Mouse (Mus musculus) left cerebral cortex, adult 11 months (tissue): ENCODE measurements around the gene Ndn.

Experiments
- DNase-seq: peaks from one replicate; pipeline ENCODE4 v3.0.0; 2022; ENCODE audit warnings: low spot score

Gene Ndn

DNA sequence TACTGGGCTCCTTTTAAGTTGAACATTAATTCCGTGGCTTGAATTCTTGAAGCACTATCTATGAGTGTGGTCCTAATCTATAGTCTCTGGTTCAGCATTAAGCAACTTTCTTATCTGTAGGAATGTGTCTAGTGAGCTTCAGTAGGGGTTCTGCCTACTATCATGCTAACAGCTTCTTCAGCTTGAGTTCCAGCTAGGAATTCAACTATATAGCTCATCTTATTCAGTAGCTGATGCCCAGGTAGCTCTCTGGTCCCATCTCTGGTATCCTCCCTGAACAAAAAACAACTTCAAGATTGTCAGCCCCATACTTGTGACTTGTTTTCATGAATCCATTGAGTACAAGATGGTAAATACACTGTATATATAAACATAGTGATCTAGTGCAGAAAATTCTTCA lies at the start of gene Ndn:
TSS of gene Ndn (plus strand) at position 301 of the 400 bp plus-strand sequence.
- DNase-seq = no peak

DNA sequence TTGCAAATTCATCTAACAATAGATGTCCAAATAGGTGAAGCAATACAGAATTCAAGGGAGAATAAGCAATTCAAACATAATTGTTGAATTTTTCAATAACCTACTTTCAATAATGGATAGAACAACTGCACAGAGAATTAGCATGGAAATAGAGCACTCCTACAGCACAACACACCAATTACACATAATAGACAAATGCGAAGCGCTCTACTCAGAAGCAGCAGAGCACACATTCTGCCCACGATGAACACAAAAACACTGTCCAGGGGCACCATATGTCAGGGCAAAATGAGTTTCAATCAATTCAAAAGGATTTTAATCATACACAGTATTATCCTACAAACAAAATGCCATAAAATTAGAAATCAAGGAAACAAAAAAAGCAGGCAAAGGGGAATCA lies 43.9 kb upstream of the Ndn start:
- DNase-seq = no peak

DNA sequence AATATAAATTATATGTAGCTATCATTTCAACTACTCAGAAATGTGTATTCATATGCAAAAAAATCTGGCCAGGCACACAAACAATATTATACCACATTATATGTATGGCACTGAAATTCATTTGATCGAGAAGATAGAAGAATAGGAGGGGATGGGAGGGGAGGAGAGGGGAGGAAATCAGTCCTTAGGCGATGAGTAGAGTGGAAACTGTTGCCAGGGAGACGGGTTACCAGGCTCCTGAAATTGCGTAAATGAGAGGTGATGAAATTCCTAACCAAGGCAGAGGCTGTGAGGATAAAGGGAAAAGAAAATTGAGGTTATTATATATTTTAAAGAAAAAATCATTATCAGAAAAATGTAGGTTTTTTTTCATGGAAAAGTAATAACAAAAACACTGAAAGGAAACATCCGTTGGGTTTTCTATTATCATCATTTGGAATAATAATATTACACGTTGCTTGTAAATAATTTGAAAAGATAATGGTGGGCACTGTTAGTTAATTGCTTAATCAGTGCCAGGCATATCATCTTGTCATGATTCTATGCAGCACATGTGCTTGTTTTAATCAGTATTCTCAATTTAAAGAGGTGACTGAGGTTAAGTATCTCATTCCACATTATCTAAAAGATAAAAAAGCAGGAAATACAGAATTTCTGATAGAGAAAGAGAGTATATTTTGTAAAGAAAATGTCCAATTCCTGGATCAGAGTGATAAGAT lies 39.3 kb upstream of the Ndn start:
- DNase-seq = no peak

DNA sequence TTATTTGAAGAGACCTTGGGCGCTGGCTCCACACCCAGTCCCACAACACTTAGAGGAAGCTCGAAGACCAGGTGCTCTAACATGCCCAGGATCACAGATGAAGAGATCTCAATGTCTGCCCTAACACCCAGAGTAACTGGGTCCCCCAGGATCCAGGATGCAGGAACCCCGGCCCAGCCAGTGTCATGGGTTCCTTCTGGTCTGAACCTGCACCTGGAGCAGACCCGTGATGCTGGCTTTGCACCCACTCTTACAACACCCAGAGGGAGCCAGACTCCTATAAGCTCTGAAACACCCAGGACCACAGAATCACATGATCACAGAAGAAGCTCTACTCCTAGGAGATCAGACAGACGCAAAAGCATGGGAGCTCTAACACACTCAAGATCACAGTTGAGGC lies 29.6 kb upstream of the Ndn start:
- DNase-seq = no peak

DNA sequence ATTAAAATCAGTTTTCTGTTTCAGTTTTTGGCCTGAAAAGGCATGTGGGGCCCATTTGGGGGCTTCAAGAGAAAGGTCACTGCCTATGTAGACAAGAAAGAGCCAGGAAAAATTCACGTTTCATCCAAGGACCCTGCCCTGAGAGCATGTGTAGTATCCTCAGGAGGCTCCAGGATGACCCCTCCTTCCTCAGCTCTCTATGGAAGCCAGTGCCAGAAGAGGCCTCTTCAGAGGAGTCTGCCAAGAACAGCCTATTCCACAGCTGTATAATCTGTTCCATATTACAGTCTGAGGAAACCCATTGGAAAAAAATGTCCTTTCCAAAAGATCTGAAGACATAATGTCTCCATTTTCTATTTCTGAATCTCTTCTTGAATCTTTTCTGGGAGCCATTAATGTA lies 958 bp upstream of the Ndn start:
- DNase-seq = no peak

DNA sequence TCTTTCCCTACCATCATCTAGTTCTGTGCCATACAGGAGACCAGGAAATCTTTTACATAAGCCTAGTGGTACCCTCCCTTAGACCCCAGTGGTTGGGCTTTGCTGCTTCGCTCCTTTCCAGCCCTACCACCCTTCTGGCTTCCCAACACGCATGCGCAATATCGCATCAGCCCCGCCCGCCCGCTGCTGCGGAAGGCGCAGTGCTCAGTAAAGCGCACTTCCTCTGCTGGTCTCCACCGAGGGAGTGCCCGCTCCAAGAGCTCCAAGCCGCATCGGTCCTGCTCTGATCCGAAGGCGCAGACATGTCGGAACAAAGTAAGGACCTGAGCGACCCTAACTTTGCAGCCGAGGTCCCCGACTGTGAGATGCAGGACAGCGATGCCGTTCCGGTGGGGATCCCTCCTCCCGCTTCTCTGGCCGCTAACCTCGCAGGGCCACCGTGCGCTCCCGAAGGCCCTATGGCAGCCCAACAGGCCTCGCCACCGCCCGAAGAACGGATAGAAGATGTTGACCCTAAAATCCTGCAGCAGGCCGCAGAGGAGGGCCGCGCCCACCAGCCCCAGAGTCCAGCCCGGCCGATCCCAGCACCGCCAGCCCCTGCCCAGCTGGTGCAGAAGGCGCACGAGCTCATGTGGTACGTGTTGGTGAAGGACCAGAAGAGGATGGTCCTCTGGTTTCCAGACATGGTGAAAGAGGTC lies 1.9 kb downstream of the Ndn start:
- peak; percentile 62 for DNase-seq

DNA sequence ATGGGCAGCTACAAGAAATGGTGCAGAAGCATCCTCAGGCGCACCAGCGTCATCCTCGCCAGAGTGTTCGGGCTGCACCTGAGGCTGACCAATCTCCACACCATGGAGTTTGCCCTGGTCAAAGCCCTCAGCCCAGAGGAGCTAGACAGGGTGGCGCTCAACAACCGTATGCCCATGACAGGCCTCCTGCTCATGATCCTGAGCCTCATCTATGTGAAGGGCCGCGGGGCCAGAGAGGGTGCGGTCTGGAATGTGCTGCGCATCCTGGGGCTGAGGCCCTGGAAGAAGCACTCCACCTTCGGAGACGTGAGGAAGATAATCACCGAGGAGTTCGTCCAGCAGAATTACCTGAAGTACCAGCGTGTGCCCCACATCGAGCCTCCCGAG lies 2.4 kb downstream of the Ndn start:
- DNase-seq = no peak

DNA sequence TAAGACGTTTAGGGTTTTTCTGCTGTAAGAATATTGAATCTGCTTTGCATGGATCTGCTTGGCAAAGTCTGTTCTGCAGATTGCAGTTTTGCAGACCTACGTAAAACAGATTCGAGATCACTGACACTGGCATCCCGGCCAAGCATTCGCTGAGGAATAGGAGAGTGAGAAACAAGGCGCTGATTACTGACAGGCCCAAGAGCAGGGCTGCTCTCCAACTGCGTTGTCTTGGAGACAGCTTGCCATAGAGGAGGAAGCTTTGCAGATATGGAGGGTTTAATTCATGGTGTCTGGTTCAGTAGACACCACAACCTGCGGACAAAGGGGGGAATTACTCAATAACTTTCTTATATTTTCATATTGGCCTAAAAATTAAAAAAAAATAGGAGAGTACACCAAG lies 4.9 kb downstream of the Ndn start:
- no peak for DNase-seq

DNA sequence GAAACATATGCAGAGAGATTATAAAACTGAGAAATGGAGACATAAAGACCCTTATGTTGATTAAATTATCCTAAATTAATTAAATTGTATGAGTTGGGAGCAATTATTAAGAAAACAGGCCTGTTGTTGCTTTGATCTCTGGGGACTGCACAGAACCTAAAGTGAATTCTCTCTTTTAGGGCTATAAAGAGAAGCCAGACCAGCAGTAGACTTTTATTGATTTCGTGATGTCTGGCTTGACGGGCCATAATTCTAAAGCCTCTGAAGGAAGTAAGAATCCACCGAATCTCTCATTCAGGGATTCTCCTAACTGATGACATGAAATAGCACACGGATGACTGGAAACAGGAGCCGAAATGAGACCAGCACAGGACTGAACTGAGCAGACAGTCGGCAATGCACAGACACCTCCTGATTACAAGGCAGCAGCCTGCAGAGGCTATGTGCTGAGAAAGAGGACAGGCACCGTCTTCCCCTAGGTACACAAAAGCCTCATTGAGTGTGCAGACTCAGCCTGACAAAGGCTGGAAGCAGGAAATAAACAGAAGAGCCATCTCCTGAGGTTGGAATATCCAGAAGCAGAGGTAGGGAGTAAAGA lies 18.8 kb downstream of the Ndn start:
- no peak for DNase-seq

DNA sequence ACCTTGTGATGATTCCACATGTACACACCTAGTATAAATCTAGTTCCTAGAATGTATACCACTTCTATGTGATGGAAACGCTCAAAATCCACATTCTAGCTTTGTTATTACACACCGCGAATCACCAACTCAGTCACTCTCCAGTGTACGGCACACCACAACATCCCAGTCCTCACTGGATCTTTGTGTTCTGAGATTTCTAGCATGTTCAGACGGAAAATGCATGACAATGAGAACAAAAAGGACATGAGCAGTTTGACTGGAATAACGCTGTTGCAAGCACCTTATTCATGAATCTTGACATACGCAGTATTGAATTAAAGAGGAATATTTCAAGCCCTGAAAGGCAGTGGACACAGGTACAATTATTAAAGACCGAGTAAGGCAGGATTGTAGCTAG lies 20.4 kb downstream of the Ndn start:
- no peak for DNase-seq

DNA sequence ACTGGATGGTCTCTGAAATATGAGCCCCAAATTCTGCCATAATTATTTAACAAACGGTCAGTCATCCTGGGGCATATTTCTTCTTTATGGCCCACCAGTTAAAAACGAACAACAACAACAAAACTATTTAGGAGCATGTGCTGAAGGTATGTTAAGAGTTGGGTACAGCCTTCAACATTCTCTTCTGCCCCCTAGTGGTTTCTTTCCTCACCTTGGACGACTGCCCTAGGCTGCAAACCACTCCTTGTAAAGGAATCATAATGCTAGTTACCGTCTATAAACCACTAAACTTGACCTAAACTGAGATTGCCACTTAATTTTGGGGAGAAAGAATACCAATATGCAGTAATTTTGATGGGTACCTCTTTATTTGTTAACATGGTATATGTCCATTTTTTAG lies 29.3 kb downstream of the Ndn start:
- no peak for DNase-seq

DNA sequence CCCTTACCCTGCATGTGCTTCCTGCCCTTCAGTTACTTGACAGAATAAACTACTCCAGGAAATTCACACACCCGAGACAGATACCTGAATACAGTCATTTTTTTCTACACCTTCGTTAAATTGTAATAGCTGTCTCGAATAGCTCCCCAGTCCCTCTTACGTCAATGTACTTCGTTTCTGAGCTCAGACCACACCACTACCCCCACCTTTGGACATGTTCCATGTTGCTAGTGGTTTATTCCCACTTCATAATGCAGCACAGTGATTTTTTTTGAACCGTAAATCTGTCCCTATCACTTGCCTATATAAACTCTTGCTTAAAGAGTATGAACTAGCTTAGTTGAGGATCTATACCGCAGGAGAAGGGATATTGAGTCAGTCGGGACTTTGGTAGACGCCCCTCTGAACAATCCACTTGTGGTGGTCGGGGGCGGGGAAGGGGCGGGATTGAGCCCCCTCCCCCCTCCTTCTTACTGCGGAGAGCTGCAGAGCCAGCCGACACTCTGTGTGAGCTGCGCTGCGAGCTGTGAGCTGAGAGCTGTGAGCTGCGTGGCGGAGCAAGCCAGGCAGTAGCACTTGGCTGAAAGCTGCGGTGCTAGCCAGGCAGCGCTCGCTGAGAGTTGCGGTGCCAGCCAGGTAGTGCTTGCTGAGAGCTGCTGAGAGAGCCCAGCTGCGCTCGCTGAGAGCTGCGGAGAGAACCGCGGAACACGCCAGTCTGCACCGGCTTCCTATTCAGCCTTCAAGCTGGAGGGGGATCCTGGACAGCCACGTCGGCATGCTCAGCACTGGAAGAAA lies 30.3 kb downstream of the Ndn start, which contains the start of gene Magel2:
TSS of gene Magel2 (plus strand) at position 501 of the 795 bp plus-strand sequence.
- no peak for DNase-seq

DNA sequence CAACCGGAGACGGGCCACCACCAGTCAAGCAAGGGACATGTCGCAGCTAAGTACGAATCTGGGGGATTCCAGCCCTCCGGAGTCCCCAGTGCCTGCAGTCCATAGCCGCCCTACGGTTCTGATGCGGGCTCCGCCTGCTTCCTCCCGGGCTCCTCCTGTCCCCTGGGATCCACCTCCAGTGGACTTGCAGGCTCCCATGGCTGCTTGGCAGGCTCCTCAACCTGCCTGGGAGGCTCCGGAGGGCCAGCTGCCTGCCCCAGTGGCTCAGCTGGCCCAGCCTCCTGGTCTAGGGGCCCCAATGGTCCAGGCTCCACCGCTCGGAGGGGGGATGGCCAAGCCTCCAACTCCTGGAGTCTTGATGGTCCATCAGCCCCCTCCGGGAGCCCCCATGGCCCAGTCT lies 30.9 kb downstream of the Ndn start:
- DNase-seq = no peak

DNA sequence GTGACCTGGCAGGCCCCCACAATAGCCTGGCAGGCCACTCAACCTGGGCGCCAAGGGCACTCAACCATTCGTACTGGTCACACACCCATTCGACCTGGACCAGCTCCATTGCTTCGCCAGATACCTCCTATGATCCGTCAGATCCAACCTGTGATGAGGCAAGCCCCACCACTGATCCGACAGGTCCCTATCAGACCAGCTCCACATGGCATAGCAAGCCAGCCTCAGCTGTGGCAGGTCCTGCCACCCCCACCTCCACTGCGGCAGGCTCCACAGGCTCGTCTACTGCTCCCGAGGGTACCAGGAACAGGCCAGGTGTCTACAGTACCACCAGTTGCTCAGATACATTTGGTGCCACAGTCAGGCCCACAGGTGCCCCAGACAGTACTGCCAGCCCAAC lies 32.2 kb downstream of the Ndn start:
- DNase-seq = no peak

DNA sequence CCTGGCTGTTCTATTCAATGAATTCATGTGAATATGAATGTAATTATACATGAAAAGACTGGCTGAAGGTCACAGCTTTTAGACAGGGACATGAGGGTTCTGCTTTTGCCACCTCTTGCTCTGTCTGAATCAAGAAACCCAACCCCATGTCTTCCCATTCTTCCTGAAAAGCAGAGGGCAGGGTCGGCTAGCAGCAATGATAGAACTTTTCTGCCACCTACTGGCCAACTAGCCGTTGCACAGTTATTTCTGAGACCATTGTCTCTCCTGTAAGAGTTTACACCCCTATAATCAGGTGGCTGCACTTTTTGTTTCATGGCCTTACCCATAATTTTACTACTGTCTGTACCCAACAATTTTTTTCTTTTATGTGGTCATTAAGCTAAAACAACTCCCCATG lies 36.0 kb downstream of the Ndn start:
- DNase-seq = peak; percentile 28

DNA sequence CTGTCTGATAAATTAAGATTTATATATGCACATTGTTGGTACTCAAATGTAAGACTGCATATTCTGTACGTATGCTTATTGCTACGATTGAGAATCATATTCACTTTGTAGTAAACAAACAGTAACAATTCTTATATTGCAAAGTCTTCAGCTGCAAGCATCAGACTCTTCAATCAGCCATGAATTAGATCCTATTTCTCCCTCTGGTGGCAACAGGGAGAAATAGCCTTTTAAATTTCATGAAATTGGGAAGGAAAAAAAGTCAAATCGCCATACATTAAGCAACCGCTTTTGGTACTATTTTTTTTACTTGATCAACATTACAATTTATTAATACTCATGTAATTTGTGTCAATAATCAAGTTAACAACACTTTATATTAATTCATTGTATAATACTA lies 41.9 kb downstream of the Ndn start:
- DNase-seq = no peak

DNA sequence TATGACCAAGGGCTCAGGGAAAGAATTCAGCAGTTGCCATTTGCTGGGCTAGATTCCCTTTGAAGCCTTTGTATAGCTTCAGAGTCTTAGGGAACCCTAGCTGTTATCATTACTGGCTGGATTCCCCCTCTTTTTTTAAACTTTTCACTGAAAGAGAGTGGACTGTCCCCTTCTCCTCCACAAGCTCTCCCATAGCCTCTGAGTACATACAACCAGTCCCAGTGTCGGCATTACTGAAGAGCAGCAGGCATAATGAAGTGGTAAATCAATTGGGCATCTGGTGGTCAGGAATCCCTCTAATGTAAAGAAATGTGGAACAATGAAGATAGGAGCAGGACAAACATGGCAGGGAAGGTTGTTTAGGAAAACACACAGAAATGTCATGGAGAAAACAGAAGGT lies 45.8 kb downstream of the Ndn start:
- no peak for DNase-seq
